Mouse (Mus musculus) forebrain, embryonic 11.5 days (tissue): ENCODE data around the gene Alkbh8. TPM values are rescaled to one million over a fixed set of nuclear protein-coding genes. Genes with fewer than 3 reads are reported as not detected.
"Not testable (repeated sequence)": the region's sequence is repeated elsewhere in the genome, so short reads cannot be mapped to it uniquely, and the experiment has no call there.

Experiments used
- ATAC-seq: fragments of 200-750 bp; cut with Nextera tagmentation; replicated peaks from 2 replicates; pipeline ENCODE4 v1.8.0; 2017; ENCODE audit warnings: moderate TSS enrichment; ENCODE audit not compliant: low FRiP score
- DNase-seq: peaks from one replicate; pipeline ENCODE4 v3.0.0-alpha.2; 2017; ENCODE audit warnings: low spot score
- H3K27ac ChIP-seq: fragments of 300-500 bp; sonication (generic); 2 replicates; pipeline ENCODE4 v1.5.1; 2014; ENCODE audit warnings: low read depth, low read length
- H3K27me3 ChIP-seq: fragments of 300-500 bp; sonication (generic); 2 replicates; pipeline ENCODE4 v1.6.1; 2014; ENCODE audit warnings: mild to moderate bottlenecking, low read length, mixed read lengths; ENCODE audit not compliant: control insufficient read depth, insufficient read depth
- H3K36me3 ChIP-seq: fragments of 300-500 bp; sonication (generic); 2 replicates; pipeline ENCODE4 v1.6.1; 2014; ENCODE audit warnings: mild to moderate bottlenecking, low read length, moderate library complexity, mixed read lengths; ENCODE audit not compliant: control insufficient read depth, insufficient read depth
- H3K4me1 ChIP-seq: fragments of 300-500 bp; sonication (generic); replicated peaks from 2 replicates; pipeline ENCODE4 v1.6.1; 2014; ENCODE audit warnings: low read length, mixed read lengths; ENCODE audit not compliant: control insufficient read depth, insufficient read depth
- H3K4me2 ChIP-seq: fragments of 300-500 bp; sonication (generic); 2 replicates; pipeline ENCODE4 v1.6.1; 2014; ENCODE audit warnings: low read depth, mild to moderate bottlenecking, low read length, moderate library complexity, mixed read lengths; ENCODE audit not compliant: severe bottlenecking
- H3K4me3 ChIP-seq: fragments of 300-500 bp; sonication (generic); 2 replicates; pipeline ENCODE4 v1.5.1; 2014; ENCODE audit warnings: low read depth, low read length
- H3K9ac ChIP-seq: fragments of 300-500 bp; sonication (generic); 2 replicates; pipeline ENCODE4 v1.6.1; 2014; ENCODE audit warnings: low read length
- H3K9me3 ChIP-seq: fragments of 300-500 bp; sonication (generic); 2 replicates; pipeline ENCODE4 v1.6.1; 2016; ENCODE audit warnings: low read length, mixed read lengths; ENCODE audit not compliant: control insufficient read depth
- WGBS: fragments of 180-500 bp; shearing (Covaris S2); extraction: QIAGEN DNeasy Blood & Tissue Kit; methylation state at CpG from one replicate; pipeline ENCODE4 v1.1.7; 2014; 5-methylcytosine and 5-hydroxymethylcytosine counted together
- polyA plus RNA-seq: library from polyadenylated mRNA; unstranded; fragments of >200 nt; fragmentation: Nextera tagmentation; extraction: Ambion mirVana; gene quantifications from 2 replicates; pipeline ENCODE4 v1.2.1, GENCODE M21; 2014

Gene Alkbh8
- polyA plus RNA-seq, 1 experiment from 2014 or later: 36.4 TPM

- H3K4me1 ChIP-seq: no peaks in the 10 kb centered on the region
- peaks cover 4% of the 10 kb centered on the region; the same call in 1 of the 2 replicates for H3K36me3 ChIP-seq
- no peak overlapping the region for H3K27ac ChIP-seq
- no peak for ATAC-seq
- H3K9ac ChIP-seq: no peak overlapping the region
- H3K4me3 ChIP-seq: no peak overlapping the region
- no peaks in the 10 kb centered on the region for H3K9me3 ChIP-seq
- no peaks in the 10 kb centered on the region for H3K27me3 ChIP-seq
- no peak overlapping the region for H3K4me2 ChIP-seq
- no peak for DNase-seq
Observed at GRCm38 (mm10) chr9:3345136-3345535, 10.2 kb downstream of the Alkbh8 start.

DNA sequence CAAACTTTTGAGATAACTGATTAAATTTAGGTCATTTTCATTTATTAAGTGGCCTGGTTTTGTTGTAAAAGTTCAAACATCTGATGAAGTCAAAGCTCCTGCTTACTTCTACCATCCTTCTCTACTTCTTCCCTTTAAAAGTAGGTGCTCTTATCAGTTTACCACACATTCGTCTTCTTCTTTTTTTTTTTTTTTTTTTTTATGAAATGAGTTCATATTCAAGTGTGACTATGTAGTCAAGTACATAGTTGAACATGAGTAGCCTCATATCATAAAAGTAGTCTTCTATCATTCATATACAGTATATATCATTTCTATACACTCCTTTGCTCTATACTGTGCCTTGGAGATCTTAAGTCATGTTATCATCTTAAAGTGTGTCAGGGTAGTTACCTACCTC is 11.0 kb downstream of the Alkbh8 start:
- WGBS: 67% methylated on average over 1 of the region's 1 CpGs
- Histone ChIP-seq H3K27me3 (no peaks in the 10 kb centered on the region), H3K4me3 (no peak overlapping the region), H3K36me3 (peaks cover 4% of the 10 kb centered on the region; the same call in 1 of the 2 replicates), H3K4me2 (no peak overlapping the region), H3K9ac (no peak overlapping the region), H3K4me1 (no peaks in the 10 kb centered on the region), H3K27ac (no peak overlapping the region), H3K9me3 (no peaks in the 10 kb centered on the region)
- no peak for ATAC-seq
- no peak for DNase-seq

GRCm38 (mm10) chr9:3350056-3350455 is 15.1 kb downstream of the Alkbh8 start:
- no peaks in the 10 kb centered on the region for H3K27me3 ChIP-seq
- H3K9me3 ChIP-seq: no peaks in the 10 kb centered on the region
- ATAC-seq: no peak
- H3K27ac ChIP-seq: no peak overlapping the region
- H3K4me1 ChIP-seq: no peaks in the 10 kb centered on the region
- no peak for DNase-seq
- H3K9ac ChIP-seq: no peak overlapping the region
- H3K4me3 ChIP-seq: no peak overlapping the region
- no peak overlapping the region for H3K4me2 ChIP-seq
- H3K36me3 ChIP-seq: peaks cover 4% of the 10 kb centered on the region; the same call in 1 of the 2 replicates
- 82% methylated on average over 1 of the region's 1 CpGs for WGBS

DNA sequence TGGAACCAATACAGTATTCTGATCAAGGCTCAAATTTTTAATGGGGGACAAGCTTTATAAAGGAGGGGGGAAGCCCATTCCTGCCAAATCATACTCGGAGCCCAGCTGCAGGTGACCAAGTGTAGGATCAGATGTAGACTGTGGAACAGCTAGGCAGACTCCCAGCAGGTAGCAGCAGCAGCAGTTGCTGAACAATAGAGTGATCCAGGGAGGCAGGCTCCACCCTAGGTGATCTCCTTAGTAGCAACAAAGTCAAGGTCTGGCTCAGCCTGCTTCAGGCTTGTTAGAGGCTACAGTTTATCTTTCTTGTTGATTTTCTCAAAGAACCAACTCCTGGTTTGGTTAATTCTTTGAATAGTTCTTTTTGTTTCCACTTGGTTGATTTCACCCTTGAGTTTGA is 41.4 kb downstream of the Alkbh8 start:
- 50% methylated on average over 1 of the region's 1 CpGs for WGBS
- H3K36me3 ChIP-seq, ATAC-seq: not testable (repeated sequence)

DNA sequence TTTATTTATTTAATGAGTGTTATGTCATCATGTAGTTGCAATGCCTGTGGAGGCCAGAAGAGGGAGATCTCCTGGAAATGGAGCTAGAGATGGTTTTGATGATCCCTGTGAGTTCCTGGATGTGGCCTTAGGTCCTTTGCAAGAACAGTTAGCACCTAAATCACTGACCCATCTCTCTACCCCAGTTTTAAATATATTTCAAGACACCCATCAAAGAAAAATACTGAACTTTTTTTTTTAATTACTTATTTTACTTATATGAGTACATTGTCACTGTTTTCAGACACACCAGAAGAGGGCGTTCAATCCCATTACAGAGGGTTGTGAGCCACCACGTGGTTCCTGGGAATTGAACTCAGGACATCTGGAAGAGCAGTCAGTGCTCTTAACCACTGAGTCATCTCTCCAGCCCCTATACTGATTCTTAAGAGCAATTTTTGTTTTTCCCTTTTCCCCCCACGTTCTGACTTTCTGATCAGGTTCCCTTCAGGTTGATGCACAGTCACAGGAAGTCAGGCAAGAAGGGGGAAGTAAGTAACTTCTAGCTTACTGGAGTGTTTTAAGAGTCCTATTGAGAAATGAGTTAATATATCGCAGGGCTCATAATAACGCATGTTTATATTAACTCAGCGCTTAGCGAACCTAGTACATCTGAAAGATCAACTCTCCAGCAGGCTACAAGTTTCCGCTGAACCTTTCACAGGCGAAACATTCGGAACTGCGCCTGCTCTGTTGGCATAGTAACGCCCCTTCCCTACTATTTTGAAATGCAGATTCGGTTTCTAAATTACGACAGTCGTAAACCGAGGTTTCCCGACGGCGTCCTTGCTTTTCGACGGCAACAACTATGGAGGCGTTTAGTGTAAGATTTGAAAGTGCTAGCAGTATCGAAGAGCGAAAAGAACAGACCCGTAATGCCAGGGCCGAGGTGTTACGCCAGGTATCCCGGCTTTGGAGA is 68.6 kb downstream of the Alkbh8 start, which contains the start of gene Cwf19l2:
Gene Cwf19l2, plus strand, starts transcription at position 342 of the 958 bp plus-strand sequence.
- H3K9me3 ChIP-seq: no peaks in the 10 kb centered on the region
- WGBS: under 1% methylated on average over 28 of the region's 28 CpGs
- peak within 1 kb of the TSS; percentile 52 for H3K4me3 ChIP-seq
- H3K4me2 ChIP-seq: peak within 1 kb of the TSS; percentile 43
- peak; percentile 82 for DNase-seq
- H3K4me1 ChIP-seq: no peaks in the 10 kb centered on the region
- H3K36me3 ChIP-seq: no peaks in the 10 kb centered on the region
- peak within 1 kb of the TSS; percentile 63 for H3K9ac ChIP-seq
- H3K27ac ChIP-seq: no peak within 1 kb of the TSS
- peak; percentile 94 for ATAC-seq
- no peaks in the 10 kb centered on the region for H3K27me3 ChIP-seq

More for the DNA sequence above, 41.4 kb downstream of the Alkbh8 start:
- not testable (repeated sequence) for H3K4me3 ChIP-seq, H3K4me2 ChIP-seq, DNase-seq, H3K4me1 ChIP-seq, H3K9ac ChIP-seq, H3K27ac ChIP-seq, H3K9me3 ChIP-seq, H3K27me3 ChIP-seq

DNA sequence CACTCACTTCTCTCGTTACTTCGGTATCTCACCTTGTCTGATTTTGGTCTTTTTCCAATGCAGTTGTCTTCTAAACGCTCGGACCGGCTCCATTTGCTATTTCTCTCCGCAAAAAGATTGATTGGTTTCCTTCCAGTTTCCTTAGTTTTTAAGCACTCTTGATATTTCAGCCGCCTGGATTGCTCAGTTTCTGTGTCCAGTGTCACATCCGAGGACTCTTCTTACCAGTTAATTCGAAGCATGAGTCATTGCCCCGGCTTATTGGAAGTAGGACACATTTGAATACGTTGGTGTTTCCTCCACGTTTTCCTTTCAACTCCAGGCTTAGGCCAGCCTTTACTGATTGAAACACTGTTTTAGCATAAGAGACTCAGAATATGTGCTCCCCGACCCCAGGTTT is 69.4 kb downstream of the Alkbh8 start:
- WGBS: 3% methylated on average over 13 of the region's 13 CpGs
- H3K4me2 ChIP-seq: peak overlapping the region; percentile 43
- no peak overlapping the region for H3K27ac ChIP-seq

DNA sequence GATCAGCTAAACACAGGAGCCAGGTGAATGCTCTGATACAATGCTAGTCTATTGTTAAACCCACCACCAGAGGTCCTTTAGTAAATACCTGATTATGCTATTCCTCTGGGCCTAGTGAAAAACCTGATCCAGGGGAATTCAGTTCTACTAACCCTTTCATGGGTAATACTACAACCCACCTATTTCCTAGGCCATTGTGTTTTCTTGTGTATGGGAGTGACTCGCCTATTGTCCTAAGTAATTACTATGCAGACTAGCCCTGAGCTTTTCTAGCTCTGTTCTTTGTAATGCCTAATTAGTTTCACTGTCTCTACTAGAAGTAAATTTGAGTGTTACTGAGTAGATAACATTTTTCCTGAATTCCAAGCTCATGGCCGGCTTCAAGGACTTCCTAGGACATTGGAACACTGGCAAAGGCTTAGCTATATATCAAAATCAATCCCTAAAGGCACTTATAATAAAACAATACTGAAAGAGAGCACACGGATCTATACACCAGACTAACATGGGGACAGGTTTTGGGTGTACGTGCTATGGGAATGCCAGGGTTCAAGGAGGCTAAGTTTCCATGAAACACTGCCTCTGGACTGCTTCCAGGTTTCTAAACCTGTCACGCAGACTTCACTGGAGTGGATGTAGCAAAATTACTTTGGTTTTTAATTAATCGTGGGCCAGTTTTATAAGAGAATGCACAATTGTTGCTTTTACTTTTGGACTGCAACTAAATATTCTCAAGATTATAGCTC is 104.8 kb downstream of the Alkbh8 start:
- not testable (repeated sequence) for ATAC-seq, H3K4me2 ChIP-seq, H3K27ac ChIP-seq, H3K4me1 ChIP-seq, DNase-seq, H3K9ac ChIP-seq, H3K9me3 ChIP-seq, H3K36me3 ChIP-seq, H3K27me3 ChIP-seq, H3K4me3 ChIP-seq
- 84% methylated on average over 6 of the region's 6 CpGs for WGBS

More for the DNA sequence above, 69.4 kb downstream of the Alkbh8 start:
- no peaks in the 10 kb centered on the region for H3K27me3 ChIP-seq
- H3K4me1 ChIP-seq: no peaks in the 10 kb centered on the region
- no peaks in the 10 kb centered on the region for H3K9me3 ChIP-seq
- ATAC-seq: peak; percentile 24; the same call in 1 of the 2 replicates
- DNase-seq: peak; percentile 51
- peak overlapping the region; percentile 52 for H3K4me3 ChIP-seq
- H3K9ac ChIP-seq: peak overlapping the region; percentile 63
- no peaks in the 10 kb centered on the region for H3K36me3 ChIP-seq
